Mouse (Mus musculus): ENCODE measurements around the gene Flt3. TPM values are rescaled to one million over a fixed set of nuclear protein-coding genes. Genes with fewer than 3 reads are reported as not detected.

Gene Flt3
- polyA plus RNA-seq, 1 experiment: 0.53 TPM

- TF ChIP-seq CTCF (IDR thresholded peaks at IDR 0.05; ENCODE audit: extremely low read depth, insufficient read length, insufficient replicate concordance, low read depth, low read length) (no peak), POLR2A (IDR thresholded peaks at IDR 0.05; ENCODE audit: low read depth, low read length) (no peak)
- Histone ChIP-seq H3K36me3 (ENCODE audit: control insufficient read depth, insufficient read depth, low read length) (no peaks in the 10 kb centered on the region), H3K4me1 (ENCODE audit: control insufficient read depth, insufficient read depth, insufficient read length, low read length) (peaks cover 19% of the 10 kb centered on the region), H3K27me3 (ENCODE audit: control insufficient read depth, insufficient read depth, low read length) (no peaks in the 10 kb centered on the region; the same call in 1 of the 2 replicates), H3K4me3 (ENCODE audit: low read depth, low read length) (peak overlapping the region; percentile 60), H3K27ac (ENCODE audit: insufficient read depth, low read depth, low read length) (peak overlapping the region; percentile 92)
- 1% methylated on average over 39 of the region's 39 CpGs for whole genome bisulfite sequencing
These were observed 85.5 kb downstream of the Flt3 start for GRCm38 (mm10) chr5:147314646-147315431.

- WGBS: 4% methylated on average over 27 of the region's 27 CpGs
- no peaks in the 10 kb centered on the region for H3K36me3 ChIP-seq (ENCODE audit: control insufficient read depth, insufficient read depth, low read length)
- peak overlapping the region; percentile 59 for H3K4me3 ChIP-seq (ENCODE audit: low read depth, low read length)
- H3K27ac ChIP-seq (ENCODE audit: insufficient read depth, low read depth, low read length): peak overlapping the region; percentile 48
- TF ChIP-seq CTCF (IDR thresholded peaks at IDR 0.05; ENCODE audit: extremely low read depth, insufficient read length, insufficient replicate concordance, low read depth, low read length): no peak
- no peak for TF ChIP-seq POLR2A (IDR thresholded peaks at IDR 0.05; ENCODE audit: low read depth, low read length)
- peaks cover 29% of the 10 kb centered on the region for H3K4me1 ChIP-seq (ENCODE audit: control insufficient read depth, insufficient read depth, insufficient read length, low read length)
- H3K27me3 ChIP-seq (ENCODE audit: control insufficient read depth, insufficient read depth, low read length): no peaks in the 10 kb centered on the region; the same call in 1 of the 2 replicates
These were observed 87.2 kb downstream of the Flt3 start for GRCm38 (mm10) chr5:147312830-147313685.

GRCm38 (mm10) chr5:147309786-147310185, 90.5 kb downstream of the Flt3 start:
- TF ChIP-seq POLR2A (IDR thresholded peaks at IDR 0.05; ENCODE audit: low read depth, low read length) (no peak), CTCF (IDR thresholded peaks at IDR 0.05; ENCODE audit: extremely low read depth, insufficient read length, insufficient replicate concordance, low read depth, low read length) (no peak)
- no peak overlapping the region for H3K4me3 ChIP-seq (ENCODE audit: low read depth, low read length)
- 0% methylated on average over 2 of the region's 2 CpGs for WGBS
- peaks cover 2% of the 10 kb centered on the region; the same call in 1 of the 2 replicates for H3K36me3 ChIP-seq (ENCODE audit: control insufficient read depth, insufficient read depth, low read length)
- H3K27me3 ChIP-seq (ENCODE audit: control insufficient read depth, insufficient read depth, low read length): no peaks in the 10 kb centered on the region
- H3K27ac ChIP-seq (ENCODE audit: insufficient read depth, low read depth, low read length): peak overlapping the region; percentile 37
- H3K4me1 ChIP-seq (ENCODE audit: control insufficient read depth, insufficient read depth, insufficient read length, low read length): peaks cover 21% of the 10 kb centered on the region; the same call in 1 of the 2 replicates

- Histone ChIP-seq H3K4me3 (ENCODE audit: low read depth, low read length) (peak overlapping the region; percentile 34), H3K27me3 (ENCODE audit: control insufficient read depth, insufficient read depth, low read length) (no peaks in the 10 kb centered on the region), H3K4me1 (ENCODE audit: control insufficient read depth, insufficient read depth, insufficient read length, low read length) (peaks cover 21% of the 10 kb centered on the region; the same call in 1 of the 2 replicates), H3K27ac (ENCODE audit: insufficient read depth, low read depth, low read length) (peak overlapping the region; percentile 60), H3K36me3 (ENCODE audit: control insufficient read depth, insufficient read depth, low read length) (peaks cover 7% of the 10 kb centered on the region; the same call in 1 of the 2 replicates)
- 11% methylated on average over 9 of the region's 9 CpGs for WGBS
- TF ChIP-seq POLR2A (IDR thresholded peaks at IDR 0.05; ENCODE audit: low read depth, low read length) (no peak), CTCF (IDR thresholded peaks at IDR 0.05; ENCODE audit: extremely low read depth, insufficient read length, insufficient replicate concordance, low read depth, low read length) (no peak)
These were observed 91.8 kb downstream of the Flt3 start for GRCm38 (mm10) chr5:147308451-147308850.

GRCm38 (mm10) chr5:147307398-147307785, 92.9 kb downstream of the Flt3 start:
- Histone ChIP-seq H3K27me3 (ENCODE audit: control insufficient read depth, insufficient read depth, low read length) (no peaks in the 10 kb centered on the region), H3K4me3 (ENCODE audit: low read depth, low read length) (peak overlapping the region; percentile 68)
- 6% methylated on average over 12 of the region's 12 CpGs for WGBS

GRCm38 (mm10) chr5:147306638-147307397, 93.5 kb downstream of the Flt3 start, which contains the start of gene Cdx2:
Gene Cdx2, minus strand, starts transcription at chr5:147307270.
- H3K36me3 ChIP-seq (ENCODE audit: control insufficient read depth, insufficient read depth, low read length): peaks cover 19% of the 10 kb centered on the region
- under 1% methylated on average over 63 of the region's 63 CpGs for WGBS
- peak within 1 kb of the TSS; percentile 68 for H3K4me3 ChIP-seq (ENCODE audit: low read depth, low read length)
- no peak for TF ChIP-seq CTCF (IDR thresholded peaks at IDR 0.05; ENCODE audit: extremely low read depth, insufficient read length, insufficient replicate concordance, low read depth, low read length)
- peak; percentile 96 for TF ChIP-seq POLR2A (IDR thresholded peaks at IDR 0.05; ENCODE audit: low read depth, low read length)
- peaks cover 21% of the 10 kb centered on the region; the same call in 1 of the 2 replicates for H3K4me1 ChIP-seq (ENCODE audit: control insufficient read depth, insufficient read depth, insufficient read length, low read length)
- peak within 1 kb of the TSS; percentile 83 for H3K27ac ChIP-seq (ENCODE audit: insufficient read depth, low read depth, low read length)
- no peaks in the 10 kb centered on the region for H3K27me3 ChIP-seq (ENCODE audit: control insufficient read depth, insufficient read depth, low read length)

More at GRCm38 (mm10) chr5:147307398-147307785, 92.9 kb downstream of the Flt3 start:
- peaks cover 21% of the 10 kb centered on the region; the same call in 1 of the 2 replicates for H3K4me1 ChIP-seq (ENCODE audit: control insufficient read depth, insufficient read depth, insufficient read length, low read length)
- H3K27ac ChIP-seq (ENCODE audit: insufficient read depth, low read depth, low read length): peak overlapping the region; percentile 83
- no peak for TF ChIP-seq CTCF (IDR thresholded peaks at IDR 0.05; ENCODE audit: extremely low read depth, insufficient read length, insufficient replicate concordance, low read depth, low read length)
- TF ChIP-seq POLR2A (IDR thresholded peaks at IDR 0.05; ENCODE audit: low read depth, low read length): peak; percentile 66
- H3K36me3 ChIP-seq (ENCODE audit: control insufficient read depth, insufficient read depth, low read length): peaks cover 14% of the 10 kb centered on the region
